Mouse (Mus musculus) adrenal gland, postnatal 0 days (tissue): ENCODE data around the gene Cited4. TPM values are rescaled to one million over a fixed set of nuclear protein-coding genes. Genes with fewer than 3 reads are reported as not detected.

ENCODE experiments used
- polyA plus RNA-seq: library from polyadenylated mRNA; unstranded; fragments of >200 nt; fragmentation: Nextera tagmentation; extraction: Ambion mirVana; gene quantifications from 2 replicates; pipeline ENCODE4 v1.2.1, GENCODE M21; 2015

Cited4 gene
- 5.8 and 15.0 TPM in 2 replicates for polyA plus RNA-seq

GRCm38 (mm10) chr4:120666358-120667024 lies at the start of gene Cited4:
TSS of gene Cited4 (plus strand) at chr4:120666572.

Other genes with a start within 250 kb of the Cited4 start
- not detected in 2 replicates for gene Slfnl1, start 134.3 kb upstream of the Cited4 start, polyA plus RNA-seq
- 24.7 and 27.7 TPM in 2 replicates for gene Ctps, start 96.3 kb upstream of the Cited4 start, polyA plus RNA-seq
- not detected in 2 replicates for gene Gm8439, start 77.8 kb upstream of the Cited4 start, polyA plus RNA-seq
- 2.5 and 4.0 TPM in 2 replicates for gene Kcnq4, start 82.0 kb downstream of the Cited4 start, polyA plus RNA-seq
- gene Nfyc, start 165.0 kb downstream of the Cited4 start, polyA plus RNA-seq = 45.7 and 52.4 TPM in 2 replicates
- gene Rims3, start 188.2 kb downstream of the Cited4 start, polyA plus RNA-seq = 4.7 and 6.2 TPM in 2 replicates